Mouse (Mus musculus): ENCODE data around the gene Cebpb.

DNA sequence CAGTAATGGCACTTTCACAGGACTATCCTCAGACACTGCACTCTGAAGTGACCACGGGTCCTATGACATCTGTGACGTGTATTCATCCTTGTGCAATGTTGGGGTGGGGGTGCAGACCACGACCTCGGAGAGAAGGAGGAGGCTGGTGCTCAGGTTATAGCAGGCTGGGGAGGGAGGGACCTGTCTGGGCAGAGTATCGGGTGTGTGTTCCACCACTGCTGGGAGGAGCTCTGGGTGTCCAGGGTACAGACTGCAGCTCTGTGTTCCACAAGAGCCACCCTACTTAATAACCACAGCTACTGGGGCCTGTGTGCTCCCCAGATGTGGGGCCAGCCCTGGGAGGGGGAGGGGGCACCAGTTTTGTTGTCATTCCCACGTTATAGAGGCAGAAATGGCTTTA is 21.3 kb downstream of the Cebpb start:
- no peak for TF ChIP-seq TAL1 (IDR thresholded peaks at IDR 0.05; ENCODE audit: low read length)
- TF ChIP-seq GATA1 (IDR thresholded peaks at IDR 0.05; ENCODE audit: low read length): no peak

Measured in erythroblast, embryonic 14.5 days (primary cell).